Mouse (Mus musculus) ZHBTc4 (cell line): ENCODE results near the gene Nanp.
A peak's percentile ranks its signal among the peaks of the same experiment; 100 is the strongest.

ENCODE experiments used
- DNase-seq: peaks from one replicate; pipeline ENCODE4 v3.0.0-alpha.2; 2011; ENCODE audit warnings: low read depth, low spot score

Gene Nanp

GRCm38 (mm10) chr2:151039232-151039695 lies at the start of gene Nanp, which contains the start of gene Ninl:
TSS of gene Nanp (minus strand) at chr2:151039398.
TSS of gene Ninl (minus strand) at chr2:151039382.
- peak; percentile 98 for DNase-seq

- DNase-seq: no peak
Observed at GRCm38 (mm10) chr2:151056637-151057036, 17.4 kb upstream of the Nanp start.

- no peak for DNase-seq
Observed at GRCm38 (mm10) chr2:151040411-151040810, 1.2 kb upstream of the Nanp start.

GRCm38 (mm10) chr2:151039726-151040125 lies 528 bp upstream of the Nanp start:
- DNase-seq: no peak

GRCm38 (mm10) chr2:151038811-151039222 lies 381 bp downstream of the Nanp start:
- DNase-seq: no peak

- peak; percentile 78 for DNase-seq
Observed at GRCm38 (mm10) chr2:151037876-151038552, 1.2 kb downstream of the Nanp start.

- DNase-seq: no peak
Observed at GRCm38 (mm10) chr2:151037292-151037691, 1.9 kb downstream of the Nanp start.

GRCm38 (mm10) chr2:151036721-151037120 lies 2.5 kb downstream of the Nanp start:
- no peak for DNase-seq

GRCm38 (mm10) chr2:151034435-151034834 lies 4.8 kb downstream of the Nanp start:
- no peak for DNase-seq

GRCm38 (mm10) chr2:151021158-151021557 lies 18.0 kb downstream of the Nanp start:
- DNase-seq: no peak

GRCm38 (mm10) chr2:151015316-151015715 lies 23.9 kb downstream of the Nanp start:
- no peak for DNase-seq

GRCm38 (mm10) chr2:151011273-151011672 lies 27.9 kb downstream of the Nanp start:
- no peak for DNase-seq

- DNase-seq: no peak
Observed at GRCm38 (mm10) chr2:151009515-151010085, 29.6 kb downstream of the Nanp start.

GRCm38 (mm10) chr2:151008939-151009509 lies 30.2 kb downstream of the Nanp start:
- DNase-seq: peak; percentile 93

GRCm38 (mm10) chr2:151008517-151008932 lies 30.7 kb downstream of the Nanp start:
- peak; percentile 54 for DNase-seq

GRCm38 (mm10) chr2:151008006-151008405 lies 31.2 kb downstream of the Nanp start:
- no peak for DNase-seq

- no peak for DNase-seq
Observed at GRCm38 (mm10) chr2:151006281-151006945, 32.8 kb downstream of the Nanp start.

GRCm38 (mm10) chr2:151004390-151004789 lies 34.8 kb downstream of the Nanp start:
- no peak for DNase-seq

- DNase-seq: no peak
Observed at GRCm38 (mm10) chr2:151003796-151004195, 35.4 kb downstream of the Nanp start.

GRCm38 (mm10) chr2:151001619-151002175 lies 37.5 kb downstream of the Nanp start:
- DNase-seq: no peak

- DNase-seq: peak; percentile 80
Observed at GRCm38 (mm10) chr2:151000402-151001178, 38.6 kb downstream of the Nanp start.
